Mouse (Mus musculus): ENCODE measurements around the gene N4bp1.

Gene N4bp1

DNA sequence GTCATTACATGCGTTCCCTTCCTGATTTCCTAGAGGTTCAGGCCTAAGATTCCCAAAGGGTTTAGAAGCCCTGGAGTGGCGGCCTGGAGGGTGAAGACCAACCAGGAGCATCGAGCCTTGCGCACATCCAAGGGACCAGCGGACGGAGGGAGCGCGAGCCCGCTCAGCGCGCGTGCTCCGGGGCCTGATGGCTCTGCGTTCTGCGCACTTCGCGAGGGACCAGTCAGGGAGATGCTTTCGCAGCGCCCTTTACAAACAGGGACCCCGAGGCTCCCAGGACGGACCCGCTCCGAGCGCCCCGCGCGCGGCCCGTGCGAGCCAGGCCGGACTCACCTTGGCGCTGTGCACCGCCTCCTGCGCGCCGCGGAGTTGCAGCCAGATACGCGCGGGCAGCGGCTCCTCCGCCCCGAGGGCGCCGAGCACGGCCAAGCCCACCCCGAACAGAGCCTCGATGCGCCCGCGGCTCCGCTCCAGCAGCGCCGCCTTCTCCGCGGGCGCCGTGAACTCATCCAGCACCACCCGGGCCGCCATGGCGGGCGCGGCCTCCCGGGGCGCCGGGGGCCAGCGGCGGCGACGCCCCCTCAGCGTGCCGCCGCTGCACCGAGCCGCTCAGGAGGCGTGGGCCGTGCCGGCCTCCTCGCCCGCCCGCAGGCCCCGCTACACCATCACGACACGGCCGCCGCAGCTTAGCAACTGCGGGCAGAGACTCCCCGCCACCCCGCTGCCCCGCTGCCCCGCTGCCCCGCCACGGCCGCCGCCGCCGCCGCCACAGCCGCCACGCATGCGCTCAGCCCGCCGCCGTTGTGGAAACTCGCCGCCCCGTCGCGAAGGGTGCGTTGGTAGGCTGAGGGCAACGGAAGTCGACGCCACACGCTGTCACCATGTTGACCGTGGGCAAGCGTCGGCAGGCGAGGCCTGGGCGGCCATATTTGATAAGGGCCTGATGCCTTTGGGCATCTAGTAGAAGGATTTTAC is at the start of gene N4bp1:
TSS of gene N4bp1 (minus strand) at position 770 of the 975 bp plus-strand sequence.
- peak; percentile 95 for DNase-seq

- DNase-seq, result no peak
Observed at GRCm38 (mm10) chr8:86934841-86935240, 49.8 kb upstream of the N4bp1 start.

DNA sequence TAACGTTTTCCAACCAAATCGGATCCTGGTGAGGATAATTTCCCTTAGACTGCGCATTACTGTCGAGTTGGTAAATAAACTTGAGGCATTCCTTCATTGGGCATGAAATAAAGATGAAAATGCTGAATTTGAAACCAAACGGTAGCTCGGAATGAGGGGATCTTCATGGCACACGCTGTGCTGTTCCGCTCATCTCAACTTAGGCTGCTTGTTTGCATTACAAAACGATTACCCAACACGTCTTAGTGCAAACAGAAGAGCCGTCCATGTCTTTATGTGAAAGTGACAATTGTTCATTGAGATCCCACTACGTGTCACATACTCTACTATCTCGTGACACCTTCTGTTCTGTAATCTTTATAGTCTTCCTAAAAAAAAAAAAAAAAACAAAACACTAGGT is 49.3 kb upstream of the N4bp1 start:
- DNase-seq, result no peak

DNA sequence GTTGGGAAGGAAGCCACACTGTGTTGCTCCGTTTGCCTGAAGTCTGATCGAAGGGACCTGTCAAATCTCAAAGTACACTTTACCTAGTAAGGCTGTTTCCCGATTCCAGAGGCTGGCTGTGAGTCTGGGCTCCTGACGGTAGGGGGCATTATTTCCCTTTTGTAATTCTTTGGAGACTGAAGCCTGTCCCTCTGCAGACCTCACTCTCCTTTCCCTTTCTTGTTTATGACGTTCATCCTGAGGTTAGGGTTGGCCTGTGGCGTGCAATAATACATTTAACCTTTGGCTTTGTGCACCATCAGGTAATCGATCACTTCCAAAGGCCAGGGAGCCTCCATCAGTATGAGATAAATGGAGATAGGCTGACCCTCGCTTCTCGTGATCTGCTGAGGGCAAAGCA is 48.8 kb upstream of the N4bp1 start:
- DNase-seq, result peak; percentile 72

DNA sequence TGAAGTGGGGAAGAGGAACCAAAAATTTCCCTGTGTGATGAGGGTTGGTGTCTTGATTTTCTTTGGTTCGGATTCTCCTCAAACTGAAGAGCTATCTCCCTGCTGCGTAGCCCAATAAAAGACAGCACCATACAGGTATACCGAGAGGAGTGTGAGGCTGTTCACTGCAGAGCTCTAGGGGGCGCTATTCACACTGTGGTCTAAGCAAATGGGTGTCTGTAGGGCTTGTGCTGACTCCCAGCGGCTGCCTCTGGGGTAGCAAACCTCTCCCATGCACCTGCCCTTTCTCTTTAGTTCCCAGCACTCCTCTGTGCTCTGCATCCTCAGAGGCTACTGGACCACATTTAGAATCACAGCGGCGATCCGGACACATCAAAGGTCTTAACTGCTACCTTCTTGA is 41.2 kb upstream of the N4bp1 start:
- no peak for DNase-seq

DNA sequence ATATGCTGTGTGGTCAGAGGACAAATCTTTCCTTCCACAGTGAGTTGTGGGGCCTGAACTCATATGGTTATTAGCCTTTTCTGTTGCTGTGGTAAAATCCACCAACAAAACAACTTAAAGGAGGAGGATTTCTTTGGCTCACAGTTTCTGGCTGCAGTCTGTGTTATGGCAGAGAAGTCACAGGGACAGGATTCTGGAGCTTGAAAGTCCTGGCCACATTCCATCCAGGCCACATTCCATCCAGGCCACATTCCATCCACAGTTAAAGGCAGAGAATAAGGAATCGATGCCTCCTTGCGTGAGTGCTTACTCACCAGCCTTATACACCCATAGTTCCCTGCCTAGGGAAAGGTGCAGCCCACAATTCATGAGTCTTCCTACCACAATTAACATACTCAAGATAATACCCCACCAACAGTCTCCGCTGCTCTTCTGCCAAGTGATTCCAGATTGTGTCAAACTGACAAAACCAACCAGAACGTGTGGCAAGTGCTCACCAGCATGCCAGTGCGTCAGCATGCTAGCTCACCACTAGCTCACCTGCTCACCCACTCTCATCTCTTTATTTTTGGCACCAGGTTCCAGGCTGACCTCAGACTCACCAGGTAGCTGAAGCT is 38.3 kb upstream of the N4bp1 start:
- DNase-seq, result peak; percentile 54

DNA sequence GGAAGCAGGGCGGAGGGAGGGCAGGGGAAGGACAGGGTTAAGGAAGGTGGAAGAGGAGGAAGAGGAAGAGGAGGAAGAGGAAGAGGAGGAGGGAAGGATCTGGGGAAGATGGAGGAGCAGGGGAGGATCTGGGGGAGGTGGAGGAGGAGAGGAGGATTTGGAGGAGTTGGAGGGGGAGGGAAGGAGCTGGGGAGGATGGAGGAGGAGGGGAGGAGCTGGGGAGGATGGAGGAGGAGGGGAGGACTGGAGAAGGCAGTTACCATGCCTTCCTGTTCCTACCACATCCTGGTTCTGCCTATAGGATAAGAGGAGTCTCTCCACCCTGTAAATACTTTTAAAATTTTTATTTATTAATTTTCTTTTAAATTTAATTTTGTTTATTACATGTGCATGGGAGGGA is 37.6 kb upstream of the N4bp1 start:
- no peak for DNase-seq

DNA sequence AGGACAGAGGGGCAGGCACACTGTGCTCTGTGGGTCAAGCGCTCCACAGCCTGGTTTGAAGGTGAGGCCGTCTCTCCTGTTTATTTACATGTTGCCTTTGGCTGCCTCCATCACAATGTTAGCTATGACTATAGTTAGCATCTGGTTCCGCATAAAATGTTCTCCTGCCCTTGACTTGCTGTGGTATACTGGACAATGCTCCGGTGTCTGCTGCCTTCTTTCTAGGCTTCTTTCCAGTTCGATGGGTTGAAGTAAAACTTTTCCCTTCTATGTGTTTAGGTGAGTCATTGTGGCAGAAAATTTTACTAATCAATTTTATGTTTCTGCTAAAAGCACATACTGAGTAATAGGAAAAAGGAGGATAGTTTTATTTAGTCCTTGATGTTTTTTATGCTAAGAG is 37.1 kb upstream of the N4bp1 start:
- DNase-seq, result no peak

DNA sequence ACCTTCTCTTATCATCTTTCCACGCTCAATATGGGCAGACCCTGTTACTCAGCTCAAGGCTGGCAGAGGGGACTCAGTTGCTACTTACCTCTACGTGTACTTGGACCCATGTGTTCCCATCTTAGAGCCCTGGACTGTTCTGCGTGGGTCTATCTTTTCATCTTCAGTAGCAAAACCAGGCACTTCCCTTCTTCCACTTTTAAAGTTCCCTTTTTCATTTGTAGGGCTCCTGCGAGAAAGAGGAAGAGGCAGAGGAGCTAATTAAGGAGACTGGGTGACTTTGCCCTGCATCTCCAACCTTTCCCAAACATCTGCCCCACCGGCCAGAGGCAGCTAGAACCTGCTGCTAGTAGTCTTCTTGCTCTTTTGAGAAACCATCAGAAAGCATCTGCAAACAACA is 35.9 kb upstream of the N4bp1 start:
- DNase-seq, result no peak

- no peak for DNase-seq
Observed at GRCm38 (mm10) chr8:86920455-86920854, 35.4 kb upstream of the N4bp1 start.

GRCm38 (mm10) chr8:86920024-86920423 is 35.0 kb upstream of the N4bp1 start:
- DNase-seq, result no peak

GRCm38 (mm10) chr8:86919262-86919661 is 34.2 kb upstream of the N4bp1 start:
- DNase-seq, result no peak

- no peak for DNase-seq
Observed at GRCm38 (mm10) chr8:86918093-86918492, 33.0 kb upstream of the N4bp1 start.

- no peak for DNase-seq
Observed at GRCm38 (mm10) chr8:86917689-86918088, 32.6 kb upstream of the N4bp1 start.

- no peak for DNase-seq
Observed at GRCm38 (mm10) chr8:86916369-86916768, 31.3 kb upstream of the N4bp1 start.

GRCm38 (mm10) chr8:86911136-86911535 is 26.1 kb upstream of the N4bp1 start:
- no peak for DNase-seq

GRCm38 (mm10) chr8:86910250-86910649 is 25.2 kb upstream of the N4bp1 start:
- DNase-seq, result no peak

GRCm38 (mm10) chr8:86908536-86908935 is 23.5 kb upstream of the N4bp1 start:
- DNase-seq, result peak; percentile 38

- no peak for DNase-seq
Observed at GRCm38 (mm10) chr8:86904911-86905310, 19.9 kb upstream of the N4bp1 start.

DNA sequence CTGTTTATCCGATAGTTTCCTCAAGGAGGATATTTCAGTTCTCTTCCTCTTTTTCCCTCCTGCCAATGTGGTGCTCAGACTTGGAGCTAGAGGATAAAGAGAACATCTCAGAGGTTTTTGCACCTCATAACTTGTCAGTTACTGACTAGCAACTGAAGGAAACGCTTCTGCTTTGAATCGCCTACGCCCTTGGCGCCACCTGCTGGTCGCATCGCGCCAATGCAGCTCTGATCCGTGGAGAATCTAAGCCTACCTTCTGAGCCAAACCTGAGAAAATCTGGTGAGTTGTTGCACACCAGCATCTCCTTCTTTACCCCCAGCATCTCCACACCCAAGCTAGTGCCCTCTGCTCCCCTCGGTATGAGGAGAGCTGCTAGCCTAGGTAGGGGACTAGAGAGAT is 18.0 kb upstream of the N4bp1 start:
- peak; percentile 62 for DNase-seq

DNA sequence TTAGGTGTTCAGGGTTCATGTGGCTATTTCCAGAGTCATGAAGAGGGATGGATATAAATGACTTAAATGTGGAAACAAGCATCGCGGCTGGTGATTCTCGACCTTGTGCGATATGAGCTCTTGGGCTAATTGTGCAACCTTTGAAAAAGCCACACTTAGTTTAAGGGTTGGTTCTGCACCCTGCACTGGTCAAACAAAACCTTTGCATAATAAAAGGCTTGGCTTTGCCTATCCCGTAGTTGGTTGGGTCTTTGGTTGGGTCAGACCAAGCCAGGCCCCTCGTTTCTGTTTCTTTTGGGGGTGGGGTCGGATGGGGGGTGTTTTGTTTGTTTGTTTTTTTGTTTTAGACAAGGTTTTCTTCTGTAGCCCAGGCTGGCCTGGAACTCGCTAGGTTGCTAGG is 17.6 kb upstream of the N4bp1 start:
- DNase-seq, result no peak

GRCm38 (mm10) chr8:86901972-86902371 is 16.9 kb upstream of the N4bp1 start:
- DNase-seq, result no peak

GRCm38 (mm10) chr8:86897726-86898419 is 12.8 kb upstream of the N4bp1 start:
- DNase-seq, result no peak

DNA sequence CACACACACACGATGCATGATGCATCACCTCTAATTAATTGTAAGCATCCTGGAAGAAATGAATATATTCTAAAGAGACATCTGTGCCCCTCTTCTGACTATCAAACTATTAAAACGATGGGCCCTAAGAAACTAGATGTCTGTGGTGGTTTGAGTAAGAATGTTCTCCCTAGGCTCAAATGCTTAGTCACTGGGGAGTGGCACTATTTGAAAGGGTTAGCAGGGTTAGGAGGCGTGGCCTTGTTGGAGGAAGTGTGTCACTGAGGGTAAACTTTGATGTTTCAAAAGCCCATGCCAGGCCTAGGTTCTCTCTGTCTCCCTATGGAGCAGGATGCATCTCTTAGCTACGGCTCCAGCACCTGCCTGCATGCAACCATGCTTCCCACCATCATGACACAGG is 10.3 kb upstream of the N4bp1 start:
- no peak for DNase-seq

All from cerebellum, adult 11-12 months (tissue).